11 mouse cellular contexts compared by ENCODE assay signal in the genomic region with DNA sequence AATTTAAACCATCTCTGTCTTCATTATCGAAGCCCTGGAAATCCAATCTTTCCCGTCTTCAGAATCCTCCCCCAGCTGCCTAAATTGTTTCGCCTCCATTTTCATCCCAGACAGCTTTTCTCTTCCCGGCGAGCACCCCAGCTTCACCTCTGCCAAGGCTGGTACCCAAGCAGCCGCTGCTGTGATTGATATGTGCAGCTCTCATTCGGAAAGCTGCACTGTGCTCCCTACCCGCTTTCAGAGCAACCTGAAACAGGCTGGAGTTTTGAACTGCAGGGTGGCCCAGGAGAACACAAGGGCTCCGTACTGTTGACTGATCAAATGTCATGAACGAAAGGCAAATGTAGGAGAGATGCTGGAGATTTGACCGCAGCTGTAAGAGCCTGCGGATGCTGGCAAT.
A peak's percentile ranks its signal among the peaks of the same experiment; 100 is the strongest.
DNase-seq lines count a peak whose midpoint lies in the region; ATAC-seq and TF ChIP-seq lines count a peak whose summit lies in the region.
"Had no signal": no experiment of that assay in that cellular context is flagged by ENCODE, and none has a peak within 500 bp of the region (broad histone marks: within the 10 kb centered on the region; RNA-seq: fewer than 3 reads in every experiment).

No protein-coding gene starts in this region.

- 26% methylated on average over 12 of the region's 12 CpGs for WGBS in neural tube, embryonic 14.5 days
- WGBS in liver, embryonic 11.5 days = 62% methylated on average over 12 of the region's 12 CpGs

- H3K4me1 ChIP-seq in neural tube, embryonic 14.5 days (ENCODE audit: control insufficient read depth, insufficient read depth, low read length) = peaks cover 4% of the 10 kb centered on the region; the same call in 1 of the 2 replicates
- H3K4me1 ChIP-seq in liver, embryonic 11.5 days (replicated peaks; ENCODE audit: control insufficient read depth, insufficient read depth, low read length) = no peaks in the 10 kb centered on the region

- H3K9ac ChIP-seq in neural tube, embryonic 14.5 days (replicated peaks; ENCODE audit: low read depth, low read length) = peak overlapping the region; percentile 34; the same call in 1 of the 2 replicates
- H3K9ac ChIP-seq in liver, embryonic 11.5 days (ENCODE audit: low read depth, low read length) = no peak overlapping the region

- H3K27ac ChIP-seq in left cerebral cortex, adult 2 months = peak overlapping the region; percentile 91
- H3K27ac ChIP-seq in neural tube, embryonic 14.5 days (ENCODE audit: low read depth, low read length) = peak overlapping the region; percentile 44; the same call in 1 of the 2 replicates
- no peak overlapping the region for H3K27ac ChIP-seq in liver, embryonic 11.5 days (ENCODE audit: low read depth, low read length)

- H3K27me3 ChIP-seq in neural tube, embryonic 14.5 days (ENCODE audit: control insufficient read depth, insufficient read depth, low read length) = no peaks in the 10 kb centered on the region
- H3K27me3 ChIP-seq in liver, embryonic 11.5 days (replicated peaks; ENCODE audit: control insufficient read depth, insufficient read depth, low read length) = no peaks in the 10 kb centered on the region

- DNase-seq in adrenal gland, adult 2 months = peak; percentile 3
- no peak for DNase-seq in adrenal gland, postnatal 14 days
- peak in 1 of 2 experiments; percentile 16 for DNase-seq in left cerebral cortex, adult 2 months (ENCODE audit: extremely low spot score in 1 of 2, low spot score in 2 of 2)
- DNase-seq in left cerebral cortex, postnatal 10 days (ENCODE audit: extremely low spot score in 1 of 2, low spot score in 2 of 2) = no peak
- peak; percentile 28 to 59 for DNase-seq in layer of hippocampus, postnatal 14 days (ENCODE audit: low spot score in 2 of 2)
- DNase-seq in thymus, postnatal 10 days (ENCODE audit: low spot score in 2 of 2) = no peak
- no peak for DNase-seq in liver, embryonic 11.5 days (ENCODE audit: low spot score)
- DNase-seq: adrenal gland, postnatal 10 days; cerebellum, adult 8-10 months; lung, postnatal 14 days had no signal

- H3K4me2 ChIP-seq in neural tube, embryonic 14.5 days (ENCODE audit: low read depth, low read length) = peak overlapping the region; percentile 41
- H3K4me2 ChIP-seq in liver, embryonic 11.5 days = no peak overlapping the region

- intact Hi-C loops in left cerebral cortex, adult 2 months (cut with DNase I) = loop anchor here (2.0 to 5.0 kb wide), 4 partner anchors 62 to 250 kb away; no protein-coding TSS in a partner anchor
- intact Hi-C loops in left cerebral cortex, postnatal 10 days (cut with DNase I) = loop anchor here (5.0 kb wide), 1 partner anchor 145 kb away; no protein-coding TSS in a partner anchor

- H3K4me3 ChIP-seq in left cerebral cortex, adult 2 months = peak overlapping the region; percentile 35
- H3K4me3 ChIP-seq in neural tube, embryonic 14.5 days (ENCODE audit: low read depth, low read length) = no peak overlapping the region
- no peak overlapping the region for H3K4me3 ChIP-seq in liver, embryonic 11.5 days (ENCODE audit: low read depth, low read length)

- TF ChIP-seq CTCF in left cerebral cortex, adult 2 months (IDR thresholded peaks at IDR 0.05) = no peak

- no peaks in the 10 kb centered on the region for H3K9me3 ChIP-seq in neural tube, embryonic 14.5 days (ENCODE audit: control insufficient read depth, low read length)
- H3K9me3 ChIP-seq in liver, embryonic 11.5 days (ENCODE audit: control insufficient read depth, low read length) = no peaks in the 10 kb centered on the region

- ATAC-seq in neural tube, embryonic 14.5 days (ENCODE audit: low read depth) = peak; percentile 71; the same call in 1 of the 2 replicates
- ATAC-seq in liver, embryonic 11.5 days (replicated peaks; ENCODE audit: low FRiP score) = no peak

- no peaks in the 10 kb centered on the region for H3K36me3 ChIP-seq in neural tube, embryonic 14.5 days (ENCODE audit: control insufficient read depth, insufficient read depth, low read length)
- H3K36me3 ChIP-seq in liver, embryonic 11.5 days (ENCODE audit: control insufficient read depth, insufficient read depth, low read length) = no peaks in the 10 kb centered on the region

Comparison
In these comparisons a context has a peak if more than half of its experiments do, and no peak if none do; other contexts are left out.
1. DNase-seq: peak in adrenal gland, adult 2 months (single experiment) and layer of hippocampus, postnatal 14 days (2 of 2); none in adrenal gland, postnatal 14 days (single experiment), left cerebral cortex, postnatal 10 days (0 of 2), thymus, postnatal 10 days (0 of 2) and liver, embryonic 11.5 days (single experiment).